Mouse (Mus musculus) midbrain, embryonic 11.5 days (tissue): Measurements from ENCODE around the gene Itgad. TPM values are rescaled to one million over a fixed set of nuclear protein-coding genes. Genes with fewer than 3 reads are reported as not detected.

Source experiments
- polyA plus RNA-seq: library from polyadenylated mRNA; unstranded; fragments of >200 nt; fragmentation: Nextera tagmentation; extraction: Ambion mirVana; gene quantifications from 2 replicates; pipeline ENCODE4 v1.2.1, GENCODE M21; 2014

Itgad gene
- polyA plus RNA-seq, 1 experiment from 2014 or later, result not detected

Other genes starting within 250 kb of the Itgad start
- gene Kat8, start 241.9 kb upstream of the Itgad start, polyA plus RNA-seq, result 54.6 and 57.1 TPM in 2 replicates
- 0.78 and 0.86 TPM in 2 replicates for gene Prss8, start 224.3 kb upstream of the Itgad start, polyA plus RNA-seq
- 9.4 and 9.6 TPM in 2 replicates for gene Prss36, start 207.7 kb upstream of the Itgad start, polyA plus RNA-seq
- gene Fus, start 186.9 kb upstream of the Itgad start, polyA plus RNA-seq, result 51.6 and 54.4 TPM in 2 replicates
- 5.5 and 6.7 TPM in 2 replicates for gene Pycard, start 160.5 kb upstream of the Itgad start, polyA plus RNA-seq
- 0.07 TPM in 1 of 2 replicates, not detected in the other for gene Trim72, start 150.4 kb upstream of the Itgad start, polyA plus RNA-seq
- 0.20 and 0.37 TPM in 2 replicates for gene Itgam, start 91.7 kb upstream of the Itgad start, polyA plus RNA-seq
- gene Gm49368, start 91.7 kb upstream of the Itgad start, polyA plus RNA-seq, result not detected in 2 replicates
- 0.19 TPM in 1 of 2 replicates, not detected in the other for gene Itgax, start 24.8 kb upstream of the Itgad start, polyA plus RNA-seq
- not detected in 2 replicates for gene Cox6a2, start 52.0 kb downstream of the Itgad start, polyA plus RNA-seq
- gene Armc5, start 83.0 kb downstream of the Itgad start, polyA plus RNA-seq, result 5.8 and 7.1 TPM in 2 replicates
- gene 9130023H24Rik, start 83.7 kb downstream of the Itgad start, polyA plus RNA-seq, result 13.7 and 14.2 TPM in 2 replicates
- gene Tgfb1i1, start 92.4 kb downstream of the Itgad start, polyA plus RNA-seq, result 32.2 and 34.3 TPM in 2 replicates
- gene Slc5a2, start 111.3 kb downstream of the Itgad start, polyA plus RNA-seq, result 0.16 TPM in 1 of 2 replicates, not detected in the other
- 19.1 and 21.0 TPM in 2 replicates for gene BC017158, start 143.8 kb downstream of the Itgad start, polyA plus RNA-seq